Mouse (Mus musculus) lung, embryonic 16.5 days (tissue): ENCODE measurements around the gene Pak4. TPM values are rescaled to one million over a fixed set of nuclear protein-coding genes. Genes with fewer than 3 reads are reported as not detected.
"Not testable (repeated sequence)": the region's sequence is repeated elsewhere in the genome, so short reads cannot be mapped to it uniquely, and the experiment has no call there.

Experiments used
- ATAC-seq: fragments of 200-750 bp; cut with Nextera tagmentation; 2 replicates; pipeline ENCODE4 v1.8.0; 2017; ENCODE audit warnings: low read depth, mild to moderate bottlenecking, moderate library complexity
- H3K27ac ChIP-seq: fragments of 300-500 bp; sonication (generic); 2 replicates; pipeline ENCODE4 v1.5.1; 2014; ENCODE audit warnings: mild to moderate bottlenecking, control low read depth, low read length
- H3K27me3 ChIP-seq: fragments of 300-500 bp; sonication (generic); 2 replicates; pipeline ENCODE4 v1.6.1; 2014; ENCODE audit warnings: low read depth, low read length, mixed read lengths; ENCODE audit not compliant: control insufficient read depth, insufficient read depth
- H3K36me3 ChIP-seq: fragments of 300-500 bp; sonication (generic); 2 replicates; pipeline ENCODE4 v1.6.1; 2014; ENCODE audit warnings: low read length; ENCODE audit not compliant: control insufficient read depth, insufficient read depth
- H3K4me1 ChIP-seq: fragments of 300-500 bp; sonication (generic); replicated peaks from 2 replicates; pipeline ENCODE4 v1.6.1; 2014; ENCODE audit warnings: low read length, mixed read lengths; ENCODE audit not compliant: control insufficient read depth, insufficient read depth
- H3K4me2 ChIP-seq: fragments of 300-500 bp; sonication (generic); 2 replicates; pipeline ENCODE4 v1.6.1; 2014; ENCODE audit warnings: low read depth, low read length, control low read depth
- H3K4me3 ChIP-seq: fragments of 300-500 bp; sonication (generic); 2 replicates; pipeline ENCODE4 v1.5.1; 2014; ENCODE audit warnings: mild to moderate bottlenecking, low read length, control low read depth
- H3K9ac ChIP-seq: fragments of 300-500 bp; sonication (generic); 2 replicates; pipeline ENCODE4 v1.6.1; 2014; ENCODE audit warnings: low read length, control low read depth
- H3K9me3 ChIP-seq: fragments of 300-500 bp; sonication (generic); 2 replicates; pipeline ENCODE4 v1.6.1; 2016; ENCODE audit warnings: low read length; ENCODE audit not compliant: control insufficient read depth
- WGBS: fragments of 180-500 bp; shearing (Covaris S2); extraction: QIAGEN DNeasy Blood & Tissue Kit; methylation state at CpG from one replicate; pipeline ENCODE4 v1.1.7; 2014; 5-methylcytosine and 5-hydroxymethylcytosine counted together
- microRNA-seq: library from miRNA; unstranded; fragments of <30 nt; microRNA quantifications from one replicate; pipeline ENCODE4, GENCODE M21; 2016
- polyA plus RNA-seq: library from polyadenylated mRNA; unstranded; fragments of >200 nt; fragmentation: Nextera tagmentation; extraction: Ambion mirVana; gene quantifications from 2 replicates; pipeline ENCODE4 v1.2.1, GENCODE M21; 2015

Pak4 gene
- polyA plus RNA-seq, 1 experiment from 2014 or later, result 60.5 TPM

DNA sequence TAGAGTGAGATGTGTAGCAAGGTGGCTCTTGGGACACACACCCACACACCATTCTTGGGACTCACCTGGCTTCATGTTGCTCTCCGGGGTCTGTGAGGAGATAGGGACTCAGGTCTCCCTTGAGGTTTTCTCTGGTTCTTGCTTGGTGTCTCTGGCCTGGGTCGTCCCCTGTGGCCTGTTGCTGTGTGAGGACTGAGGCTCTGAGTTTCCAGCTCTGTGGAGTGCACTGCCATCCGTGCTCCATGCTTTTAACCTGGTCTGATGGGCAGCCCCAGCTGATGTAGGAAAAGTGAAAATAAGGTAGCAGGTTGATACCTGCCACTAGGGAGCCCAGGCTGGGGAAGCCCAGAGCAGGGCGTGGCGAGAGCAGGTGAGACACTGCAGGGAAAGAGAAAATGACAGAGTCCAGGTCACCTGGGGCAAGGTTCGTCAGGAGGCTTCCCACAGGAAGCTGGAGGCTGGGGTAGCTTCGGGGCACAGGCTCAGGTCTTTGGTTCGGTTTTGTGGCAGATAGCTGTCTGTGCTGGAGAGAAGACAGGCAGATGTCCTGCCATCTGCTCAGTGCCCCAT is 87.5 kb downstream of the Pak4 start, which contains the start of gene Ifnl2:
Ifnl2 (minus strand) TSS at position 51 of the 570 bp plus-strand sequence.
- H3K36me3 ChIP-seq, H3K9ac ChIP-seq, H3K9me3 ChIP-seq, H3K4me1 ChIP-seq, H3K27ac ChIP-seq, ATAC-seq, H3K4me2 ChIP-seq, H3K4me3 ChIP-seq, H3K27me3 ChIP-seq: not testable (repeated sequence)
- 64% methylated on average over 8 of the region's 8 CpGs for WGBS

DNA sequence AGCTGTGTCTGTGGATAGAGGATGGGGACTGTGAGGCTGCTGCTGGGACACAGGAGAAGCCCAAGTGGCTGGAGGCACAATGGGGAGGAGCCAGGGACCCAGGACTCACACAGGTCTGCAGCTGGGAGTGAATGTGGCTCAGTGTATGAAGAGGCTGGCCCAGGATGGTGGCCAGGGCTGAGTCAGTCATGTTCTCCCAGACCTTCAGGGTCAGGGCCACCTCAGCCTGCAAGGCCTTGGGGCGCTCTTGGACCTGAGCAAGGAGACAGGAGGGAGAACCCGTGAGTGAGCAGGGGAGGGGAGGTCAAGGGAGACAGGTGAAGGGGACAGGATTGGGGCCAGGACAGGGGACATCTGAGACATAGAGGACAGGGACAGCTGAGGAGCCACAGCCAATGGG is 88.9 kb downstream of the Pak4 start:
- H3K27me3 ChIP-seq, H3K4me3 ChIP-seq, H3K27ac ChIP-seq, ATAC-seq, H3K4me2 ChIP-seq, H3K36me3 ChIP-seq, H3K4me1 ChIP-seq, H3K9me3 ChIP-seq, H3K9ac ChIP-seq: not testable (repeated sequence)
- WGBS, result 80% methylated on average over 1 of the region's 2 CpGs

Small RNA genes lying within 50 kb of the gene (microRNA-seq; reads per million reads assigned to microRNA genes)
- not detected for gene Mir7049

Other genes with a start within 250 kb of the Pak4 start
- 981 and 1,007 TPM in 2 replicates for gene Rps16, start 247.5 kb downstream of the Pak4 start, polyA plus RNA-seq
- 69.0 and 70.0 TPM in 2 replicates for gene Plekhg2, start 225.6 kb downstream of the Pak4 start, polyA plus RNA-seq
- 23.9 and 26.8 TPM in 2 replicates for gene Zfp36, start 217.9 kb downstream of the Pak4 start, polyA plus RNA-seq
- gene Med29, start 205.5 kb downstream of the Pak4 start, polyA plus RNA-seq, result 46.8 and 50.2 TPM in 2 replicates
- gene Paf1, start 205.2 kb downstream of the Pak4 start, polyA plus RNA-seq, result 87.6 and 89.7 TPM in 2 replicates
- gene Gmfg, start 160.7 kb downstream of the Pak4 start, polyA plus RNA-seq, result 46.6 and 47.1 TPM in 2 replicates
- 1.5 and 1.8 TPM in 2 replicates for gene Lrfn1, start 146.2 kb downstream of the Pak4 start, polyA plus RNA-seq
- not detected in 2 replicates for gene Ifnl2, start 87.7 kb downstream of the Pak4 start, polyA plus RNA-seq
- not detected in 2 replicates for gene Ifnl3, start 75.3 kb downstream of the Pak4 start, polyA plus RNA-seq
- gene Sycn, start 57.3 kb downstream of the Pak4 start, polyA plus RNA-seq, result not detected in 2 replicates
- gene Nccrp1, start 50.9 kb downstream of the Pak4 start, polyA plus RNA-seq, result not detected in 2 replicates
- 11.9 and 15.1 TPM in 2 replicates for gene Samd4b, start within 50 bp of the Pak4 start, polyA plus RNA-seq
- not detected in 2 replicates for gene Acp7, start 33.1 kb upstream of the Pak4 start, polyA plus RNA-seq
- gene Fbxo27, start 94.7 kb upstream of the Pak4 start, polyA plus RNA-seq, result 5.2 and 6.9 TPM in 2 replicates
- 13.9 and 15.8 TPM in 2 replicates for gene Fbxo17, start 118.6 kb upstream of the Pak4 start, polyA plus RNA-seq
- 120 TPM in 2 replicates for gene Mrps12, start 143.6 kb upstream of the Pak4 start, polyA plus RNA-seq
- gene Sars2, start 143.8 kb upstream of the Pak4 start, polyA plus RNA-seq, result 24.1 and 25.8 TPM in 2 replicates
- not detected in 2 replicates for gene Ccer2, start 158.0 kb upstream of the Pak4 start, polyA plus RNA-seq
- 69.0 and 69.5 TPM in 2 replicates for gene Sirt2, start 168.6 kb upstream of the Pak4 start, polyA plus RNA-seq
- gene Nfkbib, start 169.3 kb upstream of the Pak4 start, polyA plus RNA-seq, result 35.3 and 37.3 TPM in 2 replicates
- gene Rinl, start 190.8 kb upstream of the Pak4 start, polyA plus RNA-seq, result 9.2 and 9.5 TPM in 2 replicates
- gene Hnrnpl, start 210.4 kb upstream of the Pak4 start, polyA plus RNA-seq, result 200 and 226 TPM in 2 replicates
- 184 and 189 TPM in 2 replicates for gene Ech1, start 227.0 kb upstream of the Pak4 start, polyA plus RNA-seq
- gene Lgals4, start 235.7 kb upstream of the Pak4 start, polyA plus RNA-seq, result 12.5 and 14.2 TPM in 2 replicates